Mouse (Mus musculus) intestine, embryonic 14.5 days (tissue): Measurements from ENCODE around the gene Lin54. TPM values are rescaled to one million over a fixed set of nuclear protein-coding genes. Genes with fewer than 3 reads are reported as not detected.
A peak's percentile ranks its signal among the peaks of the same experiment; 100 is the strongest.
"Not testable (repeated sequence)": the region's sequence is repeated elsewhere in the genome, so short reads cannot be mapped to it uniquely, and the experiment has no call there.

Experiments used
- ATAC-seq: fragments of 200-750 bp; cut with Nextera tagmentation; replicated peaks from 2 replicates; pipeline ENCODE4 v1.8.0; 2017; ENCODE audit warnings: low read depth, moderate number of reproducible peaks, moderate TSS enrichment, moderate library complexity; ENCODE audit not compliant: low FRiP score, low TSS enrichment
- DNase-seq: peaks from one replicate; pipeline ENCODE4 v3.0.0-alpha.2; 2018; ENCODE audit warnings: low spot score
- H3K27ac ChIP-seq: fragments of 300-500 bp; sonication (generic); 2 replicates; pipeline ENCODE4 v1.5.1; 2014; ENCODE audit warnings: low read depth, mild to moderate bottlenecking, control low read depth
- H3K27me3 ChIP-seq: fragments of 300-500 bp; sonication (generic); replicated peaks from 2 replicates; pipeline ENCODE4 v1.6.1; 2014; ENCODE audit warnings: low read length, control low read depth; ENCODE audit not compliant: control insufficient read depth, insufficient read depth
- H3K36me3 ChIP-seq: fragments of 300-500 bp; sonication (generic); 2 replicates; pipeline ENCODE4 v1.6.1; 2014; ENCODE audit warnings: low read length, control low read depth; ENCODE audit not compliant: control insufficient read depth, insufficient read depth
- H3K4me1 ChIP-seq: fragments of 300-500 bp; sonication (generic); replicated peaks from 2 replicates; pipeline ENCODE4 v1.6.1; 2014; ENCODE audit warnings: low read length, control low read depth, mixed read lengths; ENCODE audit not compliant: control insufficient read depth, insufficient read depth
- H3K4me2 ChIP-seq: fragments of 300-500 bp; sonication (generic); 2 replicates; pipeline ENCODE4 v1.6.1; 2014; ENCODE audit warnings: low read length
- H3K4me3 ChIP-seq: fragments of 300-500 bp; sonication (generic); 2 replicates; pipeline ENCODE4 v1.5.1; 2014; ENCODE audit warnings: low read depth, low read length, control low read depth, mixed read lengths
- H3K9ac ChIP-seq: fragments of 300-500 bp; sonication (generic); 2 replicates; pipeline ENCODE4 v1.6.1; 2014; ENCODE audit warnings: mild to moderate bottlenecking, low read length
- H3K9me3 ChIP-seq: fragments of 300-500 bp; sonication (generic); 2 replicates; pipeline ENCODE4 v1.6.1; 2016; ENCODE audit warnings: low read length, control low read depth; ENCODE audit not compliant: control insufficient read depth
- WGBS: fragments of 180-500 bp; shearing (Covaris S2); extraction: QIAGEN DNeasy Blood & Tissue Kit; methylation state at CpG from one replicate; pipeline ENCODE4 v1.1.7; 2014; 5-methylcytosine and 5-hydroxymethylcytosine counted together
- polyA plus RNA-seq: library from polyadenylated mRNA; unstranded; fragments of >200 nt; fragmentation: Nextera tagmentation; extraction: Ambion mirVana; gene quantifications from 2 replicates; pipeline ENCODE4 v1.2.1, GENCODE M21; 2014

Lin54 gene
- polyA plus RNA-seq, 1 experiment from 2014 or later, result 18.1 TPM

DNA sequence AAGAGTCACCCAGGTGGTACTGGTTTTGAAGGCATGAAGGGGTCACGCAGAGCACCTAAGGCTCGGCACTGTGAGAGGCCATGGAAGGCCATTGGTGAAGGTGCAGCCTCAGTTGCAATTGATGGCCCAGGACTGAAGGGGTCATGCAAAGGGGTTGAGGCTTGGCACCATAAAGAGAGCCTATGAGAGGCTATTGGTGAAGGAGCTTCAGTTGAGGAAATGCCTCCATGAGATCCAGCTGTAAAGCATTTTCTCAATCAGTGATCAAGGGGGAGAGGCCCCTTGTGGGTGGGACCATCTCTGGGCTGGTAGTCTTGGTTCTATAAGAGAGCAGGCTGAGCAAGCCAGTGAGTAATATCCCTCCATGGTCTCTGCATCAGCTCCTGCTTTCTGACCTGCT lies 74.6 kb downstream of the Lin54 start:
- not testable (repeated sequence) for H3K4me2 ChIP-seq, H3K27me3 ChIP-seq, DNase-seq, ATAC-seq, H3K27ac ChIP-seq, H3K9ac ChIP-seq, H3K4me3 ChIP-seq, H3K9me3 ChIP-seq
- peaks cover 39% of the 10 kb centered on the region for H3K4me1 ChIP-seq
- WGBS, result 83% methylated on average over 2 of the region's 2 CpGs
- H3K36me3 ChIP-seq, result peaks cover 74% of the 10 kb centered on the region

DNA sequence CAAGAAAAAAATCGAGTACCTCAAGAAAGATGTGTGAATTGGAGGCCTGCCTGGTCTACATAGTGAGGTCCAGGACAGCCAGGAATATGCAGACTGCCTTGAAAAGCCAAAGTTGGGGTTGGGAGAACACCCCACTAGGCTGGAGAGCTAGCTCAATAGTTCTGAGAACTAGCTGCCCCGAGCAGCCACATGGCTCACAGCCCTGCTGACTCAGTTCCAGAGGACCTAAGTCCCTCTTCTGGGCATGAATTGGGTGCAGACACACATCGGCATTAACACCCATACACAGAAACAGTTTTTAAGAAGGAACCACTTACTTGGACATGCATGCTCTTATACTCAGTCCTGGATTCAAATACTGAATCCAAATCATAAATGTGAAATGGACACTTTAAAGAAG lies 76.2 kb downstream of the Lin54 start:
- Histone ChIP-seq H3K9ac (no peak overlapping the region), H3K4me1 (peaks cover 32% of the 10 kb centered on the region), H3K36me3 (peaks cover 89% of the 10 kb centered on the region), H3K4me3 (peak overlapping the region; percentile 15), H3K27me3 (no peaks in the 10 kb centered on the region), H3K4me2 (peak overlapping the region; percentile 30), H3K9me3 (no peaks in the 10 kb centered on the region), H3K27ac (no peak overlapping the region)
- no peak for ATAC-seq
- WGBS, result 81% methylated on average over 3 of the region's 3 CpGs
- DNase-seq, result no peak

DNA sequence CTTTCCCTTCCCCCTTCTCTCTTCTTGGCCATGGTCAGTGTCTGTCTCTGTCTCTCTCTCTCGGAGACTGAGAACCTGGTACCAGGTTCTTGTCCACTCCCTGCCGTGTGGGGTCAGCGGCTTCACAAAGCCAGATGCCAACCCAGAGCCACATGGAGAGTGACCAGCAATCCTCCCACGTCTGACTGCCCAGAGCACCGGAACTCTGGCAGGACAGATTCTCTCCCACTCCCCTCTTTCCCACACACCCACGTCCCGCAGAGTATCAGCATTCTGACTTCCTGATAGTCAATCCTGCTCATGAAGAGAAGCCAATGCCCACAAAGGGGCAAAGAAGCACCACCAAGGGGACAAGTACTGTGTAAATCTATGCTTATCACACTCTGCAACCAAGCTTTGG lies 76.8 kb downstream of the Lin54 start:
- Histone ChIP-seq H3K36me3 (peaks cover 95% of the 10 kb centered on the region), H3K27ac (no peak overlapping the region), H3K4me2 (peak overlapping the region; percentile 30; the same call in 1 of the 2 replicates), H3K4me1 (peaks cover 32% of the 10 kb centered on the region), H3K27me3 (no peaks in the 10 kb centered on the region), H3K9ac (no peak overlapping the region), H3K4me3 (no peak overlapping the region), H3K9me3 (no peaks in the 10 kb centered on the region)
- no peak for ATAC-seq
- 68% methylated on average over 7 of the region's 7 CpGs for WGBS
- DNase-seq, result no peak

DNA sequence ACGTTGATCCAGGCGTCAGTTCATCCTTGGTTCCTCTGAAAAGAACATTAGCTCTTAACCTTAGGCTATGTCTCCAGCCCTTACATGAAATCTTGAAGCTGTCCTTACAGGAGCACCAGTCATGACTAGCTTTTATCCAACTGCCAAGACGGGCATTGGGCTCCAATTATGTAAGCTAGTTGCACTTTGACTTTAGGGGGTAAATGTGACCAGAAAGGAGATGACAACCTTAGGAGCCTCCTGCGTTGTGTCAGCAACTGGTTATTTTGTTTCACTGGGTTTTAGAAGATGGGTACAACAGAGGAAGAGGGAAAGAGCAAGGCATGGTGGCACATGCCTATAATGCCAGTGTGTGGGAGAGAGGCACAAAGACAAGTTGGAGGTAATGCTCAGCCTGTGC lies 81.6 kb downstream of the Lin54 start:
- H3K27ac ChIP-seq, result no peak overlapping the region
- H3K27me3 ChIP-seq, result no peaks in the 10 kb centered on the region
- H3K4me2 ChIP-seq, result no peak overlapping the region
- ATAC-seq (no peak), DNase-seq (no peak)
- no peak overlapping the region for H3K9ac ChIP-seq
- peaks cover 16% of the 10 kb centered on the region for H3K4me1 ChIP-seq
- peaks cover 58% of the 10 kb centered on the region for H3K36me3 ChIP-seq
- H3K9me3 ChIP-seq, result no peaks in the 10 kb centered on the region
- H3K4me3 ChIP-seq, result no peak overlapping the region
- 71% methylated on average over 4 of the region's 4 CpGs for WGBS

DNA sequence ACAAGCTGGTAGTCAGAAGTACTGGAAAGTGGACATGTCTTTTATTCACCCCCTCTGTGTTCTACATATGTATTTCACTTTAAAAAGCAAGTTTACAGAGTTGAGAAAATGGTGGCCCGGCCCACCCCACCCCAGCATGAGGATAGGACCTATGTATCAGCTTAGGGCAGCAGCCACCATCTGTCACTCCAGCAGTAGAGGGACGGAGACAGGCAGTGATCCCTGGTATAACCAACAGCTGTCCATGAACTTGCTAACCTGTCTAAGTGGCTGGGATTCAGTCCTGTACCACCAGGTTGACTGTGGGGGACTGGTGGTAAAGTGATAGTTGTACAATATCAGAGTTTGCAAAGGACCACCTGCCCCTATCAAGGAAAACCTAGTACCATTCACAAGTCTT lies 82.4 kb downstream of the Lin54 start:
- ATAC-seq, result no peak
- H3K9ac ChIP-seq, result no peak overlapping the region
- H3K4me2 ChIP-seq, result no peak overlapping the region
- no peaks in the 10 kb centered on the region for H3K9me3 ChIP-seq
- WGBS, result 85% methylated on average over 2 of the region's 2 CpGs
- peaks cover 19% of the 10 kb centered on the region for H3K4me1 ChIP-seq
- DNase-seq, result no peak
- H3K27me3 ChIP-seq, result no peaks in the 10 kb centered on the region
- no peak overlapping the region for H3K27ac ChIP-seq
- H3K4me3 ChIP-seq, result no peak overlapping the region
- H3K36me3 ChIP-seq, result peaks cover 53% of the 10 kb centered on the region

DNA sequence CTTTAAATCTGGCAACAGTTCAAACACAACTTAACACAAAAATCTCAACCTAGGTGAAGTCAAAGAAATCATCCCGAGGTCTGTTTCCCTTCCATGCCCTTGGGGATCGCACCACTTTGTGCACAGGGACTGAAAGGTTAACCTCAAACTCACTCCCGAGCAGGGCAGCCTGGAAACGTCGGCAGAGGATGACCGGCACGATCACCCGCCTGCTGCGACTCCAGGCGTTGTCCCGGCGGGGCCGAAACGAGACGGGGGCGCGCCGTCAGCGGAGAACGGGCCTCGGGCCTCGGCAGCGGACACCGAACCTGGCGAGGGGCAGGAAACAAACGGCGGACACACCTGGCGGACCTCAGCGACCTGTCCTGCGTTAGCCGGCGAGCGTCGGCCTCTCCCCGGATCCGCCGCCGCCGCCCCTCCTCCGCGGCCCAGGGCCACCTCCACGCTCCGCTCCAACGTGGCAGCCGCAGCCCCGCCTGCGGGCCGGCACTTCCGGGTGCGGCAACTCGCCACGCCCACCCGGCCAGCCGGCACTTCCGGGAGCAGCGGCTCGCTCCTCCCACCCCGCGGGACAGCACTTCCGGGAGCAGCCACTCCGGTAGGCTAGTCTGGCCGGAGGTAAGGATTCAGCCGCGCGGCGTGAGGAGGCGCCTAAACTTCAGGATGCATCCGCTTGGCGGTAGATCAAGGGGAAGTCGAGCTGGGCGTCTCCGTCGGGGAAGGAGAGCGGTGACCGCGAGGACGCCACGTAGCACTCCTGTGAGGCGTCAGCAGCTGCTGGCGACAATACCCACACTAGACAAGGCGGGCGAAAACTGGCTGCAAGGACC lies 84.5 kb downstream of the Lin54 start, which contains the start of gene Sec31a:
Gene Sec31a, minus strand, starts transcription at position 474 of the 830 bp plus-strand sequence.
- Histone ChIP-seq H3K27me3 (no peaks in the 10 kb centered on the region), H3K36me3 (peaks cover 35% of the 10 kb centered on the region), H3K4me2 (peak within 1 kb of the TSS; percentile 50), H3K9me3 (no peaks in the 10 kb centered on the region), H3K4me3 (peak within 1 kb of the TSS; percentile 92), H3K27ac (peak within 1 kb of the TSS; percentile 88), H3K9ac (peak within 1 kb of the TSS; percentile 88), H3K4me1 (peaks cover 32% of the 10 kb centered on the region)
- DNase-seq (peak; percentile 96), ATAC-seq (peak; percentile 96)
- under 1% methylated on average over 79 of the region's 82 CpGs for WGBS

DNA sequence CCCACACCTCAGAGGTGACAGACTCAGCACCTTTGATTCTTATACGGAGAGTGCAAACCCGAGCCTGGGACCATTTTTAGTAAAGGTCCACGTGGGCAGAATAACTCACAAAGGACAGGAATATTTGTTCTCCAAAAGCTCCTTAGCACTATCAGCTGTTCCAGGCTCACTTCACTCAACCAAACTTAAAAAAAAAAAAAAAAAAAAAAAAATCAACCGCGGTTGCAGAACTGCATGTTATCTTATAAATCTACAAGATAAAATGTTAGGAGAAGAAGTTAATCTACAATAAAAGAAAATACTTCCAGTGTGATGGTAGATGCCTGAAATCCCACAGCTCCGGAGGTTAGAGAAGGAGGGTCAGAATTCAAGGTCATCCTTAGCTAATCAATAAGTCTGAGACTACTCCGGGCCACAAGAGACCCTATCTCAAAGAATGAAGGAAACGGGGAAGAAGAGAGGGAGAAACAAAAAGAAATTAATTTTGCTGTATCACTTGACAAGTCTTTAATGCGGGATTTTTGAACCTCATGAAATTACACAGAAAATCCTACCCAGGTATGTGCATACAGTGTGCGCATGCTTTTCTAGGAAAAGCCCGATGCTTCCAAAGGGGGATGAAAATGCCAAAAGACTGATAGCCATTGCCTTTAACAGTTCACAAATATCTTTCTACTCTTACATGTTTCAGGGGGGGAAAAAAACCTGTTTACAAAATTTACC lies 85.8 kb downstream of the Lin54 start:
- peaks cover 25% of the 10 kb centered on the region for H3K36me3 ChIP-seq
- peak overlapping the region; percentile 50 for H3K4me2 ChIP-seq
- peak overlapping the region; percentile 88 for H3K9ac ChIP-seq
- no peaks in the 10 kb centered on the region for H3K9me3 ChIP-seq
- no peaks in the 10 kb centered on the region for H3K27me3 ChIP-seq
- no peak overlapping the region for H3K27ac ChIP-seq
- 39% methylated on average over 11 of the region's 11 CpGs for WGBS
- no peak for DNase-seq
- peaks cover 32% of the 10 kb centered on the region for H3K4me1 ChIP-seq
- ATAC-seq, result no peak
- peak overlapping the region; percentile 92 for H3K4me3 ChIP-seq

DNA sequence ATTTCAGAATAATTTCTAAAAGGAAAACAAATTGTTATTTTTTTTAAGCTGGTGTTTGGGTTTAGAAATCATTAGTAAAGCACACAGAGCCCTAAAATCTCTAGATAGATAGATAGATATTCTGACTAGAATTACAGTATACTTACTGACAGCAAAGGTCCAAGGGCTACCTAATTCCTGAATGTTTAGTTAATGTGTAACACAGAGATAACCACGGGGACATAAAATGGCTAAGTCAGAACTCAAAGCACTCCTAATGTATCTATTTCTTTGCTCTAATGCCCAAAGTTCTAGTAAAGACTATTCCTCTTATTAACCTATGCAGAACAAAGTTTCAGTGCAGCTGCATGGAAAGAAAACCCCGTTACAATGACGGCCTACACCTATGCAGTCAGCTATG lies 87.6 kb downstream of the Lin54 start:
- Histone ChIP-seq H3K4me1 (peaks cover 32% of the 10 kb centered on the region), H3K4me2 (peak overlapping the region; percentile 50), H3K4me3 (no peak overlapping the region), H3K27me3 (no peaks in the 10 kb centered on the region), H3K36me3 (peaks cover 19% of the 10 kb centered on the region; the same call in 1 of the 2 replicates), H3K27ac (no peak overlapping the region), H3K9me3 (no peaks in the 10 kb centered on the region), H3K9ac (no peak overlapping the region)
- ATAC-seq (no peak), DNase-seq (no peak)
- WGBS, result 62% methylated on average over 3 of the region's 3 CpGs
